Mouse (Mus musculus) heart, adult 9 months (tissue): ENCODE data around the gene Mtx1.
"Not testable (repeated sequence)": the region's sequence is repeated elsewhere in the genome, so short reads cannot be mapped to it uniquely, and the experiment has no call there.

Experiments used
- DNase-seq, 2 experiments: peaks; one replicate each; pipeline ENCODE4 v3.0.0; 2022; ENCODE audit warnings: low spot score in 2 of 2

The Mtx1 gene

GRCm38 (mm10) chr3:89242331-89242895 lies 15.5 kb upstream of the Mtx1 start:
- no peak for DNase-seq

DNA sequence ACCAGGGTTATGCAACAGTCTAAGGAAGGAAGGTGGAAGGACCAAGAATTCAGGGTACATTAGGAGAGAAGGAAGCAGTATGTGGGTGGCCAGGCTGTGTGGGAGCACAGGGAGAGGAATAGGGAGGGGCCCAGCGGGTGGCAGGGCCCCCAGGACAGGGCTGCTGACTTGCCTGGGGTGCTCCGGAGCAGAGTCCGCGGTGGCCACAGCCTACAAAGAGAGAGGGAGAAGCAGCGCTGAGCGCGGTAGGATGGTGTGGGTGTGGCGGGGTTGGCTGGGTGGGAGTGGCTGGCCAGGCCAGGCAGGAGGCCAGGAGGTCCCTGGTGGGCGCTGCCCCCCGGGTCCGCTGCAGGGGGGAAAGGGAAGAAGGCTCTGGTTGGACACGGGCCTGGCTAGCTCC lies 11.6 kb upstream of the Mtx1 start:
- no peak for DNase-seq

DNA sequence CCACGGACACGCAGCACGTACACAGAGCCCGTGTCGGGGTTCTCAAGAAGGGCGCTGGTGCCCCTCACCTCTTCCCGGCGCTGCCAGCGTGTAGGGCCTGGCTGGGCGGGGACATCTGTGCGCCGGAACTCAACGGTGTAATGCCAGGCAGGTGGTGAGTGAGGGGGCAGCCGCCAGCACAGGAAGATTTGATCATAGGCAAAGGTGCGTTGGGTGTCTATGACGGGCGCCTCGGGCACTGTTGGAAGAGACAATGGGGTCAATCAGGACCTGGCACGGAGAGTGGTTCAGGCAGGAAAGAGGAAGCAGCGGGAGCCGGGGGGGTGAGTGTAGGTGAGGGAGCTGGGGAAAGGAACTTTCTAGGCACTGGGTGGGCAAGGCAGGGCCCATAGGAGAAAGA lies 10.8 kb upstream of the Mtx1 start:
- no peak for DNase-seq

DNA sequence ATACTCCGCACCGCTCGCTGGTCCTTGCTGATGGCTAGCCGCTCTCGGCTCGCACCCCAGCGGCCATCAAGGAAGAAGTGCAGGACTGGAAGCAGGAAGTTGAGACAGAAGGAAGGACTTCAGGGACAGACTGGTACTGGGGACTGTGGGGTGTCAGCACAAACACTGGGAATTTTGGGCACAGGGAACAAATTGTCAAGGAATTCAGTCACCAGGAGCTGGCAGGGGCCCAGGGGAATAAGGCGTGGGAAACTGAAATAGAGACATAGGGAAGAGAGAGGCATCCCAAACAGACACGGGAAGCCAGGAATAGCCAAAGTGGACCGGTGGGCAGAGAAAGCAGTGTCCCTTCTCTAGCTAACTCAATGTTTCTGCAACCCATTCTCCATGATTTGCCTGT lies 9.6 kb upstream of the Mtx1 start:
- DNase-seq = no peak

DNA sequence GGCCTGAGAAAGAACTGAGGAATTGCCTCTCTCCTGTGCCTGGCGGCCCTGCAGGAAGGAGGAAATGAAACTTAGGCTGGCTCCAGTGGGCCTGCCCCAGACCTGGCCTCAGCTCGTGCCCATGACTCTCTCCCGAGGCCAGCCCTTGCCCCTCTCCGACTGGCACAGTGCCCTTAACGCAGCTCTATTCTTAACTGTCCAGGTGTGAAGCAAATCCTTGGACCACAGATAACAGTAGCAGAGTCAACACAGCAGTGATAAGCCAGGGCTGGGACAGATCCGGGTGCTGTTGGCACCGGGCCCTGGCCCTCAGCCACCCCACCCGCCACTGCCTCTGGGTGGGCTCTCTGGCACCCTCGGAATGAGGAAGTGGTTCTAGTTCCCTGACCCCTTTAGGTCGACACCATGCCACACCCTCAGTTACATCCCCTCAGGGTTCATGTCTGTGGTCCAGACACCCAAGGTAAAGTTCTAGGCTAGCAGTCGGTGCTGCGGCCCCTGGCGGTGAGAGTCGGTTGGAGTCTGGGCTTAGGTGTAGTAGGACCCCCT lies 6.7 kb upstream of the Mtx1 start:
- DNase-seq = no peak

DNA sequence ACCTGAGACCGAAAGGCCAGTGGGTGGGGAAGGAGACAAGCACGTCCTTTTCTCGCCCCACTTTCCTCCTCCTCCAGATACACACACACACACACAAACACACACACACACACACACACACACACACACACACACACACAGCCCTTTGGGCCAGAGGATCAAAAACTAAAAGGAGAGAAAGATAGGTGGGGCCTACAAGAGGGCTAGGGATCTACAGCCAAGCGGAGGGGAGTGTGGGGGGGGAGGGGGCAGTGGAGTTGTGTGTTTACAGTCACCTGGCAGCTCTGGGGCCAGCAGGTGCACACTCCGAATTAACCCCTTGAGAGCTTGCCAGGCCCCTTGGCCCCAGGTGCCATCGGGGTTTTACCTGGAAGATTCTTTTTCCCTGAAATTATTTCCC lies 5.7 kb upstream of the Mtx1 start:
- DNase-seq = no peak

DNA sequence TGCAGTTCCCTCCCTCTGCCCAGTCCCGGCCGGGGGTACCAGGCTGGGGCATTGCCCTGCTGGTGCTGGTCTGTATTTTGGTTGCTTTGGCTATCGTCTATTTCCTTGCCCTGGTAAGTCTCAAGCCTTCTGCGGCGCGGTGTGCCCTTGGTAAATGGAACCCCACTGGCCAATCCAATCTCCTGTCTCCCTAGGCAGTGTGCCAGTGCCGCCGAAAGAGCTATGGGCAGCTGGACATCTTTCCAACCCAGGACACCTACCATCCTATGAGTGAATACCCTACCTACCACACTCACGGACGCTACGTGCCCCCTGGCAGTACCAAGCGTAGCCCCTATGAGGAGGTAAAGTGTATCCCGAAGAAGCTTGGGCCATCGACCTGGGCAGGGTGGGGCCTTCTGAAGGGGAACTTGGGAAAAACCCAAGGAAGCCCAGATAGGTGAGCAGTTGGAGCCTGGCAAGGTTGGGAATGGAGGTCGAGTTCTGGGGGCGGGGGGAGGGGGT lies 4.9 kb upstream of the Mtx1 start:
- DNase-seq = no peak

DNA sequence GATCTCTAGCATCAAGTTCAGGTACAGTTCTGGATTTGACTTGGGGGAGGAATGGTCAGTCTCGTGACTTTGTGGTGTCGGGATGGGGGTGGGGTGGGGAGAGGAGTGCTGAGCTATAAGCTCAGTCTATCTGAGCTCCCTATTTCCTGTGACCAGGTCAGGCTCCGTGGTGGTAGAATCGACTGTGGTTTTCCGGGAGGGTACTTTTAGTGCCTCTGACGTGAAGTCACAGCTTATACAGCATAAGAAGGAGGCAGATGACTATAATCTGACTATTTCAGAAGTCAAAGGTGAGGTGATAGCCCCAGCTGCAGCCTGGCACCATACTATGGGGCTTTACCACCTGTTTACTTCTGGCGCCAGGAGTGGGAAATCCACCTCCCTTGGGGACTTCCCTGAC lies 4.5 kb upstream of the Mtx1 start:
- DNase-seq = no peak

- no peak for DNase-seq
Observed at GRCm38 (mm10) chr3:89230561-89230960, 3.7 kb upstream of the Mtx1 start.

GRCm38 (mm10) chr3:89229276-89229675 lies 2.4 kb upstream of the Mtx1 start:
- no peak for DNase-seq

GRCm38 (mm10) chr3:89228836-89229235 lies 1.9 kb upstream of the Mtx1 start, which contains the start of gene Muc1:
TSS of gene Muc1 (plus strand) at chr3:89229057.
- no peak for DNase-seq

GRCm38 (mm10) chr3:89228180-89228549 lies 1.3 kb upstream of the Mtx1 start:
- peak; percentile 87 to 90 for DNase-seq

DNA sequence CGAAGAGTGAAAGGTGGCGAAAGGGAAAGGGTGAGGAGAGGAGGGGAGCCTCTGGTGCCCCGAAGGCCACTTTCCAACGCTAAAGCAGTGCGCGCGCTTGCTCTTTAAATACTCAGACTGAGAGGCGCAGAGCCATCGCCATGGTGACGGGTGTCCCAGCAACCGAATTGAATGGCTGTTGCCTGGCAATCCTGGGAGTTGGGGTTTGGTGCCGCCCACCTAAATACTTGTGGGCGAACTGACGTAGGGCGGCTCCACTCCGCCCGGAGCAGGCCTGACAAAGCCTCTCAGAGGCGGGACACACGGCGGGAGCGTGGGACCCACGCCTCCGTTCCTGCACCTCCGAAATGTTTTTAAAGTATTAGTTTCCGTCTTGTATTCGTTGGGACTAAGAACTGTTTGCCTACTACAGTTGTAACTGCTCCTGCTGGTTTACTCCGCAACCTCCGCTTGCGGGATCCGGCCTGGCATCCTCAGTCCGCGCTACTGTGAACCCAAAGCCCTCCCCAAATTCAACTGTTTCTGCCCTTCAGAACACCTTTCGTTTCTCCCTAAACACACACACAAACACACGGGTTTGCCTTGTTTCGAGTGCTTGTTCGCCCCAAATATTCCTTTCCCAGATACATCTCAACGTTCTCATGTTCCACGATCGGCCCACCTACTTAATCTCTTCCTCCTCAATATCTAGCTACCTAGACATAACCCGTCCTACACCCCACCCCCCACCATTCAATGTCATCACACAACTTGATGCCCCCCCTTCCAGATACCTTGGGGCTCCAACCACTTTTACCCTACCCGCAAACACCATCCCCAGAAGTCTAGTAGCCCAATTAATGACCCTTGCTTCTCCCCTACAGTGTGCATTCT lies 655 bp upstream of the Mtx1 start:
- peak; percentile 84 for DNase-seq

DNA sequence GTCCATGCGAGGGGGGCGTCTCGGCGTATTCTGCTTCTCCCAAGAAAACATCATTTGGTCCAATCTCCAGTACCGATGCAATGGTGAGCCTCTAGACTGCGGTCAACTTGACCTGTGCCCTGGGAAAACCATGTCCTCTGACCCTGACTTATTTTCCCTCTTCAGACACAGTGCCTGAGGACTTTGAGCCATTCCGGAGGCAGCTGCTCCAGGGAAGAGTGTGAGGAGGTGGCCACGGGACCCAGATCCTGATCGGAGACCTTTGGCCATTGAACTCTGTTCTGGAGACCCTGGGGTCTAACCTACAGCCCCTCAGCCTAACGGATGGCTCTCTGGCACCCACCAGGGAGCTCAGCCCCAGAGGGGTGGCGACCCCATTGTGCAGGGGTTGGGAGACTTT lies 527 bp downstream of the Mtx1 start:
- no peak for DNase-seq

GRCm38 (mm10) chr3:89225918-89226317 lies 970 bp downstream of the Mtx1 start:
- DNase-seq = no peak

- no peak for DNase-seq
Observed at GRCm38 (mm10) chr3:89225321-89225815, 1.5 kb downstream of the Mtx1 start.

DNA sequence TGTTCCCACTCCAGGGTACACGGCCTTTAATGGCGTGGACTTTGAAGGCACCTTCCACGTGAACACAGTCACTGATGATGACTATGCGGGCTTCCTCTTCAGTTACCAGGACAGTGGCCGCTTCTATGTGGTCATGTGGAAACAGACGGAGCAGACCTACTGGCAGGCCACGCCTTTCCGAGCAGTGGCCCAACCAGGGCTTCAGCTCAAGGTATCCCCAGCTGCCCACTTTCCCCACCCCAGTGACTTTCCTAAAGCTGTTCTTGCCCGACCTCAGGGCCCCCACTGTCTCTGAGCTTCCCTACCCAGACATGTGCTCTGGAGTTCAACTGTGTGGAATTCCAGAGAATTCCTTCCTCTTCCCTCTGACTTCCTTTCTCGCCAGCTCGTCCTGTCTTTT lies 2.1 kb downstream of the Mtx1 start:
- no peak for DNase-seq

DNA sequence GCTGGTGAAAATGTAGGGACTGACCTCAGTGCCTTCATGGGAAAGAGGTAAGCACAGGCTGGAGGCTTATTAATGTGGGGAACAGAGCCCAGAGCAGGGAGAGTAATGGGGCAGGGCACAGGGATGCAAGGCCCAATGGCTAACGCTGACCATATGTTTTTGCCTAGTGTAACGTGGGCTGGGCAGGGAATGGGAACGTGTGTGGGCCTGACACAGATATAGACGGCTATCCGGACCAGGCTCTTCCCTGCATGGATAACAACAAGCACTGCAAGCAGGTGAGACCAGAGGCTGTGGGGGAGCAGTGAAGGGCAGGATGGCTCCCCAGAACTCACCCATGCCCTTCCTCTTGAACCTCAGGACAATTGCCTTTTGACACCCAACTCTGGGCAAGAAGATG lies 5.7 kb downstream of the Mtx1 start:
- no peak for DNase-seq

DNA sequence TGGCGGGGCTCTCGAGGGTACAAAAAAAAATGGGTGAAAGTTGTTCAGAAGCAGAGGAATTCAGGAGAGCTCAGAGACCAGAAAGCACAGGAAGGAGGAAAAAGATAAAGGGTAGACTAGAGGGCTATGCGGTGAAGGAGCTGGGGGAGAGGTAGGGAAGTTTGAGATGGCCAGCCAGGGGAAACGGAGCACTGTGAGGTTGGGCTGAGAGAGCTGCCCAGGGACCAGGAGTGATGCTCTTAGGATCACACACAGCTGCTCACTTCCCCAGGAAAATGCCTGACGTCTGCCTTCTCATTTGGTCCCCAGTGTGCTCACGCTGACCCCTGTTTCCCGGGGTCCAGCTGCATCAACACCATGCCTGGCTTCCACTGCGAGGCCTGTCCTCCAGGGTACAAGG lies 7.3 kb downstream of the Mtx1 start:
- DNase-seq = no peak

- no peak for DNase-seq
Observed at GRCm38 (mm10) chr3:89218271-89218670, 8.6 kb downstream of the Mtx1 start.

GRCm38 (mm10) chr3:89216407-89216806 lies 10.5 kb downstream of the Mtx1 start:
- not testable (repeated sequence) for DNase-seq

DNA sequence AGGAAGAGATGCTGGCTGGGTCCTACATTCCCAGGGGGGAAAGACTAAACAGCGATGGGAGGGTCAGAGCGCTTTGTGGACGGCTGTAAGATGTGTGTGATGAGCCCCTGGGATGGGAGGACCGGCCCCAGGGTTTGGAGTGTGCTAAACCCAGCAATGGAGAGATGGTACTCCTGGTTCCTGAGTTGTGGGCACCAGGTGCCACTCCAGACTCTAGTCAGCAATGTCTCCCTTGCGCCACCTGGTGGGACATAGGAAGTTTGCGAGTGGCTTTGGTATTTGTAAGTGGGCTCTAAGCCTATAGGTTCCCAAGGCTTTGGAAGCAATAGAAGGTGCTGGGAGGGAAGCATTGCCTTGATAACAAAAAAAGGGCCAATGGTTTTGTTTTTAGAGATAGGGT lies 11.0 kb downstream of the Mtx1 start:
- DNase-seq = peak; percentile 71 to 81
